In the genomic region with DNA sequence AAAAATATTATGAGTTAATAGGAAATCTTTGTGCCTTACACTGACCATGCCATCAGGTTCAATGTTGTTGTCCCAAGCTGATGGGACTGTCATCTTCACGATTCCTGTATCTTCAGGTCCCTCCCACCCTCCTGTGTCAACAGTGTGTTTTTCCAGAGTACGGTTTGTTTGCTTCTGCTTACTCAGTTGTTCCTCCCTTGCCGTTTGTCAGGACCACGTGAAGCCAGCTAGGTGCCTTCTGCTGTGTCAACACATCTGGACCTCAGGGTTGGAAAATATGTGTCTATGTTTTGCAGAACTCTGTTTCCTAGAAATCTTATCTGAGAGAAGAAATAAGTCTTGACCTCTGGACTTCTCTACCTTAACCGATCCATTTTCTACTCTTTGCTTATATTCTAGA, we compare ENCODE assay signal across 1 mouse cellular context.
TF ChIP-seq lines count a peak whose summit lies in the region.

No protein-coding gene starts in this region.

TF ChIP-seq in CH12.LX, 34 proteins besides CTCF, POLR2A, EP300 and RAD21:
- TF ChIP-seq NELFE (IDR thresholded peaks at IDR 0.05; ENCODE audit: low read depth, low read length) (no peak), MAX (IDR thresholded peaks at IDR 0.05; ENCODE audit: low read length) (peak; percentile 60; the same call in 1 of the 2 replicates), MXI1 (IDR thresholded peaks at IDR 0.05; ENCODE audit: low read depth, low read length) (peak; percentile 66; the same call in 1 of the 2 replicates), SIN3A (IDR thresholded peaks at IDR 0.05; ENCODE audit: low read length) (0 out of 2 replicates have a peak, but pooled peaks have one; percentile 54), BHLHE40 (IDR thresholded peaks at IDR 0.05; ENCODE audit: low read depth, low read length) (peak; percentile 33; the same call in 1 of the 2 replicates), USF1 (IDR thresholded peaks at IDR 0.05; ENCODE audit: low read depth, low read length) (peak; percentile 27; the same call in 1 of the 2 replicates), ETS1 (conservative IDR thresholded peaks at IDR 0.05; ENCODE audit: low read depth, low read length) (peak; percentile 83), JUND (conservative IDR thresholded peaks at IDR 0.05; ENCODE audit: low read depth, low read length) (peak; percentile 33; the same call in 1 of the 2 replicates), MYC (IDR thresholded peaks at IDR 0.05; ENCODE audit: low read depth, low read length) (0 out of 2 replicates have a peak, but pooled peaks have one; percentile 15), TBP (conservative IDR thresholded peaks at IDR 0.05; ENCODE audit: low read depth, low read length) (no peak), GABPA (IDR thresholded peaks at IDR 0.05; ENCODE audit: insufficient replicate concordance, low read depth, low read length) (no peak), JUN (IDR thresholded peaks at IDR 0.05; ENCODE audit: insufficient read depth, low read depth, low read length) (peak; percentile 18; the same call in 1 of the 2 replicates)
